Mouse (Mus musculus) C2C12 (cell line): ENCODE data around the gene Ets1.

Experiments used
- CEBPB ChIP-seq: IDR thresholded peaks from one replicate; pipeline ENCODE4 v1.6.1; 2011; ENCODE audit warnings: low read depth, mild to moderate bottlenecking, control low read depth, moderate library complexity
- CTCF ChIP-seq: IDR thresholded peaks from one replicate; pipeline ENCODE4 v1.5.1; 2011; ENCODE audit not compliant: control insufficient read depth, insufficient read depth, insufficient read length
- FOSL1 ChIP-seq: IDR thresholded peaks from one replicate; pipeline ENCODE4 v1.8.0; 2011; ENCODE audit warnings: mild to moderate bottlenecking, low read length; ENCODE audit not compliant: poor library complexity, insufficient read depth, severe bottlenecking
- MAX ChIP-seq: IDR thresholded peaks from one replicate; pipeline ENCODE4 v1.6.1; 2011; ENCODE audit warnings: mild to moderate bottlenecking, control low read depth
- MYOD1 ChIP-seq: IDR thresholded peaks from one replicate; pipeline ENCODE4 v1.6.1; 2011; ENCODE audit warnings: low read depth; ENCODE audit not compliant: control insufficient read depth, insufficient read length
- MYOG ChIP-seq: IDR thresholded peaks from one replicate; pipeline ENCODE4 v1.6.1; 2011; ENCODE audit not compliant: control insufficient read depth, insufficient read length; ENCODE audit errors: extremely low read depth

- TF ChIP-seq MAX (no peak), CEBPB (no peak), CTCF (no peak), MYOG (no peak), FOSL1 (no peak), MYOD1 (no peak)
These were observed 65.9 kb downstream of the Ets1 start for GRCm38 (mm10) chr9:32701998-32702305.
